Mouse (Mus musculus) heart, embryonic 11.5 days (tissue): ENCODE measurements around the gene Tff3. TPM values are rescaled to one million over a fixed set of nuclear protein-coding genes. Genes with fewer than 3 reads are reported as not detected.

Experiments used
- ATAC-seq: fragments of 200-750 bp; cut with Nextera tagmentation; replicated peaks from 2 replicates; pipeline ENCODE4 v1.8.0; 2017; ENCODE audit warnings: moderate library complexity; ENCODE audit not compliant: insufficient number of reproducible peaks, low FRiP score, low TSS enrichment
- H3K27ac ChIP-seq: fragments of 300-500 bp; sonication (generic); 2 replicates; pipeline ENCODE4 v1.5.1; 2014; ENCODE audit warnings: mild to moderate bottlenecking, low read depth, low read length
- H3K27me3 ChIP-seq: fragments of 300-500 bp; sonication (generic); 2 replicates; pipeline ENCODE4 v1.6.1; 2014; ENCODE audit warnings: mild to moderate bottlenecking, low read length, mixed read lengths; ENCODE audit not compliant: control insufficient read depth, insufficient read depth
- H3K36me3 ChIP-seq: fragments of 300-500 bp; sonication (generic); 2 replicates; pipeline ENCODE4 v1.6.1; 2014; ENCODE audit warnings: mild to moderate bottlenecking, low read length, moderate library complexity, mixed read lengths; ENCODE audit not compliant: control insufficient read depth, insufficient read depth
- H3K4me1 ChIP-seq: fragments of 300-500 bp; sonication (generic); 2 replicates; pipeline ENCODE4 v1.6.1; 2014; ENCODE audit warnings: low read length; ENCODE audit not compliant: control insufficient read depth, insufficient read depth
- H3K4me2 ChIP-seq: fragments of 300-500 bp; sonication (generic); 2 replicates; pipeline ENCODE4 v1.6.1; 2014; ENCODE audit warnings: mild to moderate bottlenecking, moderate library complexity
- H3K4me3 ChIP-seq: fragments of 300-500 bp; sonication (generic); 2 replicates; pipeline ENCODE4 v1.5.1; 2014; ENCODE audit warnings: low read depth, low read length
- H3K9ac ChIP-seq: fragments of 300-500 bp; sonication (generic); 2 replicates; pipeline ENCODE4 v1.6.1; 2014; ENCODE audit warnings: mild to moderate bottlenecking, low read depth, low read length, moderate library complexity
- H3K9me3 ChIP-seq: fragments of 300-500 bp; sonication (generic); replicated peaks from 2 replicates; pipeline ENCODE4 v1.6.1; 2016; ENCODE audit warnings: low read length; ENCODE audit not compliant: control insufficient read depth
- WGBS: fragments of 180-500 bp; shearing (Covaris S2); extraction: QIAGEN DNeasy Blood & Tissue Kit; methylation state at CpG from one replicate; pipeline ENCODE4 v1.1.7; 2014; ENCODE audit not compliant: insufficient replicate concordance; 5-methylcytosine and 5-hydroxymethylcytosine counted together
- polyA plus RNA-seq: library from polyadenylated mRNA; unstranded; fragments of >200 nt; fragmentation: Nextera tagmentation; extraction: Ambion mirVana; gene quantifications from 2 replicates; pipeline ENCODE4 v1.2.1, GENCODE M21; 2014

The Tff3 gene
- polyA plus RNA-seq = not detected in 2 replicates

GRCm38 (mm10) chr17:31129452-31129851 lies at the start of gene Tff3:
Tff3 (minus strand) TSS chr17:31129646.
- Histone ChIP-seq H3K4me1 (no peaks in the 10 kb centered on the region), H3K27me3 (0 out of 2 replicates have a peak, but pooled peaks cover 7% of the 10 kb centered on the region), H3K4me3 (no peak within 1 kb of the TSS), H3K9me3 (no peaks in the 10 kb centered on the region), H3K27ac (no peak within 1 kb of the TSS), H3K9ac (no peak within 1 kb of the TSS), H3K4me2 (no peak within 1 kb of the TSS), H3K36me3 (no peaks in the 10 kb centered on the region)
- 26% methylated on average over 2 of the region's 2 CpGs for WGBS
- ATAC-seq = no peak

GRCm38 (mm10) chr17:31176321-31176720 lies 46.9 kb upstream of the Tff3 start:
- no peak overlapping the region for H3K27ac ChIP-seq
- 80% methylated on average over 4 of the region's 4 CpGs for WGBS
- ATAC-seq = no peak

GRCm38 (mm10) chr17:31169796-31170195 lies 40.4 kb upstream of the Tff3 start:
- Histone ChIP-seq H3K36me3 (no peaks in the 10 kb centered on the region), H3K4me3 (no peak overlapping the region), H3K4me1 (no peaks in the 10 kb centered on the region), H3K27me3 (no peaks in the 10 kb centered on the region), H3K9me3 (no peaks in the 10 kb centered on the region), H3K27ac (no peak overlapping the region), H3K4me2 (no peak overlapping the region), H3K9ac (no peak overlapping the region)
- no peak for ATAC-seq
- 83% methylated on average over 5 of the region's 5 CpGs for WGBS

More at GRCm38 (mm10) chr17:31176321-31176720, 46.9 kb upstream of the Tff3 start:
- no peak overlapping the region for H3K4me2 ChIP-seq
- H3K9ac ChIP-seq = no peak overlapping the region
- H3K4me1 ChIP-seq = no peaks in the 10 kb centered on the region
- 0 out of 2 replicates have a peak, but pooled peaks cover 4% of the 10 kb centered on the region for H3K27me3 ChIP-seq
- no peaks in the 10 kb centered on the region for H3K36me3 ChIP-seq
- no peak overlapping the region for H3K4me3 ChIP-seq
- no peaks in the 10 kb centered on the region for H3K9me3 ChIP-seq

- Histone ChIP-seq H3K27me3 (no peaks in the 10 kb centered on the region; the same call in 1 of the 2 replicates), H3K4me2 (no peak within 1 kb of the TSS), H3K36me3 (no peaks in the 10 kb centered on the region), H3K9me3 (no peaks in the 10 kb centered on the region), H3K9ac (no peak within 1 kb of the TSS), H3K27ac (no peak within 1 kb of the TSS), H3K4me1 (no peaks in the 10 kb centered on the region), H3K4me3 (no peak within 1 kb of the TSS)
- ATAC-seq = no peak
- WGBS = 62% methylated on average over 6 of the region's 6 CpGs
Measured at GRCm38 (mm10) chr17:31165127-31165526, 35.7 kb upstream of the Tff3 start, which contains the start of gene Tff1. Tff1 (minus strand) TSS chr17:31165277.

GRCm38 (mm10) chr17:31163821-31164220 lies 34.4 kb upstream of the Tff3 start:
- H3K4me2 ChIP-seq = no peak overlapping the region
- no peak overlapping the region for H3K27ac ChIP-seq
- no peaks in the 10 kb centered on the region for H3K36me3 ChIP-seq
- H3K9me3 ChIP-seq = no peaks in the 10 kb centered on the region
- H3K4me1 ChIP-seq = no peaks in the 10 kb centered on the region
- ATAC-seq = no peak
- 65% methylated on average over 2 of the region's 2 CpGs for WGBS
- no peak overlapping the region for H3K4me3 ChIP-seq
- H3K9ac ChIP-seq = no peak overlapping the region
- H3K27me3 ChIP-seq = no peaks in the 10 kb centered on the region; the same call in 1 of the 2 replicates

GRCm38 (mm10) chr17:31162607-31163006 lies 33.2 kb upstream of the Tff3 start:
- Histone ChIP-seq H3K4me3 (no peak overlapping the region), H3K4me2 (no peak overlapping the region), H3K9me3 (no peaks in the 10 kb centered on the region), H3K27me3 (no peaks in the 10 kb centered on the region; the same call in 1 of the 2 replicates), H3K27ac (no peak overlapping the region), H3K9ac (no peak overlapping the region), H3K4me1 (no peaks in the 10 kb centered on the region), H3K36me3 (no peaks in the 10 kb centered on the region)
- WGBS = 77% methylated on average over 12 of the region's 12 CpGs
- ATAC-seq = no peak

- H3K4me2 ChIP-seq = no peak overlapping the region
- H3K27ac ChIP-seq = no peak overlapping the region
- no peak overlapping the region for H3K4me3 ChIP-seq
- H3K27me3 ChIP-seq = no peaks in the 10 kb centered on the region; the same call in 1 of the 2 replicates
- no peaks in the 10 kb centered on the region for H3K4me1 ChIP-seq
- no peak for ATAC-seq
- WGBS = 83% methylated on average over 4 of the region's 4 CpGs
- H3K9me3 ChIP-seq = no peaks in the 10 kb centered on the region
- no peaks in the 10 kb centered on the region for H3K36me3 ChIP-seq
- H3K9ac ChIP-seq = no peak overlapping the region
Measured at GRCm38 (mm10) chr17:31160291-31160690, 30.8 kb upstream of the Tff3 start.

GRCm38 (mm10) chr17:31157921-31158320 lies 28.5 kb upstream of the Tff3 start:
- ATAC-seq = no peak
- Histone ChIP-seq H3K36me3 (no peaks in the 10 kb centered on the region), H3K9me3 (no peaks in the 10 kb centered on the region), H3K4me3 (no peak overlapping the region), H3K4me2 (no peak overlapping the region), H3K27ac (no peak overlapping the region), H3K27me3 (no peaks in the 10 kb centered on the region), H3K4me1 (peaks cover 4% of the 10 kb centered on the region; the same call in 1 of the 2 replicates), H3K9ac (no peak overlapping the region)
- 68% methylated on average over 6 of the region's 6 CpGs for WGBS

- no peaks in the 10 kb centered on the region for H3K36me3 ChIP-seq
- no peaks in the 10 kb centered on the region for H3K9me3 ChIP-seq
- H3K27me3 ChIP-seq = no peaks in the 10 kb centered on the region
- peaks cover 4% of the 10 kb centered on the region; the same call in 1 of the 2 replicates for H3K4me1 ChIP-seq
- H3K27ac ChIP-seq = no peak overlapping the region
- ATAC-seq = no peak
- H3K9ac ChIP-seq = no peak overlapping the region
- no peak overlapping the region for H3K4me2 ChIP-seq
- 50% methylated on average over 8 of the region's 8 CpGs for WGBS
- no peak overlapping the region for H3K4me3 ChIP-seq
Measured at GRCm38 (mm10) chr17:31153785-31154184, 24.3 kb upstream of the Tff3 start.
